Mouse (Mus musculus) forelimb bud, embryonic 11.5 days (tissue): Measurements from ENCODE around the gene Npb.

Experiments used
- DNase-seq: peaks from one replicate; pipeline ENCODE4 v3.0.0-alpha.2; 2012; ENCODE audit warnings: low read depth, low spot score

Gene Npb

GRCm38 (mm10) chr11:120613976-120614375, 5.7 kb downstream of the Npb start:
- no peak for DNase-seq

DNA sequence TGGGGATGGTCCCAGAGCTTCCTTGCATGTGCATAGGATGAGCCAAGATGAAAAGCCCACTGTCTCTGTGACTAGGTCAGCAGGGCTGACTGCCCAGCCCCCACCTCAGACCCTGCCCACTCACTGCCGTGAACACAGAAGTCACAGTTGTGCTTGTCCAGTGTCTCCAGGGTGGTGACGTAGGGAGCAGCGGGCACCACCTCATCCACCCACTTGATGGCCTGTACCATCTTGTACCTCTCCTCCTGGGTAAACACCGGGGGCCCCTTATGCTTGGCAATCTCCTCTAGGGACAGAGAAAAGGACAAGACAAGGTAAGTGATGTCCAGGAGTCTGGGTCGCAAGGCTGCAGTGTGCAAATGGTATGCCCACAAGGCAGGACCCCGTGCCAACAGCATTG, 6.9 kb downstream of the Npb start:
- no peak for DNase-seq

DNA sequence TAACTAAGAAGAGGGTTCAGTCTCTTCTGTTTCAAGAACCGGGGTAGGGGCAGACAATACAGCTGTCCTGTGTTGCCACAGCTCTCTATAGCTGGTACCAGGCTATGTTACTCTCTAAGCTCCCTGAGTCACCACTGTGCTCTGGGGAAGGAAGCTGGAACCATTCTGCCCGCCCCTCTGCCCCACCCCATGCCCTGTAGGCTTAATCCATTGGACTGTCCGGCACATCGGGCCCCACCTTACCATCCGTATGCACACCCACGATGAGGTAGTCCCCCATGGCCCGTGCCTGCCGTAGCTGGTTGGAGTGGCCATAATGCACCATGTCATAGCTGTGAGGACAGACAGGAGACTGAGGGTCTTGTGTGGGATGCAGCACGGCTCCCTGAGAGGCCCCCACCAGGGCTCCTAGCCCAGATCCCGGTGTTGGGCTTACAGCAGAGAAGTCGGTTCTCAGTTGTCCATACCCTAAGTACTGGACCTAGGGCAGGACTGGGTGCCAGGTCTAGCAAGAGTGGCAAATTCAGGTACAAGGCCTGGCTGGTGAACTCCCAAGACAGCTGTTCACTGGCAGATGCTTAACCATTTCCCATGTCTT, 7.4 kb downstream of the Npb start:
- no peak for DNase-seq

DNA sequence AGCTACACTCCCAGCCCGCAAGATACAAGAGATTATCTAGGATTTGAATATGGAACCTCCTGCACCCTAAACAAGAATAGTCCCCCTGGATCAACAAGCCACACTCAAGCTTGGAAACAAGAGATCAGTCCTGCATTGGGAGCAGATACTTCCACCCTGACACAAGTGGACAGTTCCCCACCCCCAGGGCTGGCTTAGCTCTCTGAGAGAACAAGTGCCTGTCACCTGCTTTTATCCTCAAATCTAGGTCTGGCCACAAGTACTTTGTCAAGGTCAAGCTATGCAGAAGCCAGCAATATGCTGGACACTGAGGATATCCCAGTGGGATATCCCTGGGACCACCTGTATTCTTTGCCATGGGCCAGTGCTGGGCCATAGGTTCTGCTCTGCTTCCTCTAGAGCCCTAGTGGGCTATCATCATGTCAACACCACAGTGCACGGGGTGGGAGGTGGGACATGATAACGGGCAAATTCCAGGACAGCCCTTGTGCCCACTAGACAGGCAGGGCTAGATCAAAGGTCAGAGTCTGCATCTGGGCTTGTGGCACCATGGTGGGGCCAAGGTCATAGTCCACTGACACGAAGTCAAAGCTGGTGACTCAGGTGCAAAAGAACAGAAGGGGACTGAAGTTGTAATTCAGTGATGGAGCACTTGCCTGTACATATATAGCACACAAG, 8.5 kb downstream of the Npb start:
- DNase-seq = no peak

- DNase-seq = peak; percentile 89
Observed at GRCm38 (mm10) chr11:120617519-120618112, 9.3 kb downstream of the Npb start, which contains the start of gene Pcyt2. Pcyt2 (minus strand) TSS chr11:120617936.

- no peak for DNase-seq
Observed at GRCm38 (mm10) chr11:120618619-120619535, 10.6 kb downstream of the Npb start.

- DNase-seq = no peak
Observed at GRCm38 (mm10) chr11:120620195-120620594, 11.9 kb downstream of the Npb start.

- DNase-seq = no peak
Observed at GRCm38 (mm10) chr11:120622805-120623204, 14.5 kb downstream of the Npb start.

- DNase-seq = peak; percentile 39
Observed at GRCm38 (mm10) chr11:120623961-120624679, 15.8 kb downstream of the Npb start.

DNA sequence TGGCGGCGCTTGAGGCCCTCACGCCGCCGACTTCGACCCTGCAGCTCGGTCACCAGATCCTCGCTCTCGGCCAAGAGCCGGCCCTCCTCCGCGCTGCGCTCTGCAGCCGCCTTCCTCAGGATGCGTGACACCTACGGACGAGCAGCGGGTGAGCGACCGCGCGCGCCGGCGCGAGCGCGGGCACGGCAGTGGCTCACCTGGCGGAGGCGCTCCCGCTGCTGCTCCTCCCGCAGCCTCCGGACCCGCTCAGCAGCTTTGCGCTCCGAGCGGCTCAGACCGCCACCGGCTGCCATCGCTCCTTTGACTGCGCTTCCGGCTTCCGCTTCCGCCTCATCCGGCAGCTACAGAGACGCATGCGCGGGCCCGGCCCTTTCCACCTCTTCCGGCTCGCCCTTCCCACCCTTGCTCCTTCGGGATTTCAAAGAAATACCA, 16.4 kb downstream of the Npb start:
- DNase-seq = peak; percentile 78

DNA sequence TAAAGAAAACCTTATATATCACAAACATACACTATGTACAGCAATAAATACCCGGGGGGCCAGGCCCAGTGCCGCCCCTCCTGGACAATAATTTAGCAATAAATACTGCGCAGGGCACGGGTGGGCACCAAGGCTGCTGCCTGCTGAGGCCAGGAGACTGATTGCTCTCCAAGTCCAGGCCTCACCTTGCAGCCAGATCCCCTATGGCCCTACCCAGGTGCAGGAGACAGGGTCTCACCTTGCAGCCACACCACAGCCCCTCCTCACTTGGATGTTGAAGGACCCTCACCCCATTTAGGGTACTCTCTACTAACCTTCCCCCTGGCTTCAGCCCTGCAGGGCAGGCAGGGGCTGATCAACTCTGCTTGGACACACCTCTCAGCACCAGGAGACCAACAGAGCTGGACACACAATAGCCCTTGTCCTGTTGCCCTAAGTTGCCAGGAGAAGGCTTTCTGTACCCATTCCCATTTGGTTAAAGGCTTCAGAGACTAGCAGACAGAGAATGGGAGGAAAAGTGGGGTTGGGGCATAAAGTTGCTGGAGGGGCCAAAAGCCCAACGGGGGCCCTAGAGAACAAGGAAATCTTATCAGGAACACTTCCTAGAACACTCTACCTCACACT, 17.0 kb downstream of the Npb start, which contains the start of gene Sirt7:
Sirt7 (minus strand) TSS at position 89 of the 624 bp plus-strand sequence.
- DNase-seq = no peak

DNA sequence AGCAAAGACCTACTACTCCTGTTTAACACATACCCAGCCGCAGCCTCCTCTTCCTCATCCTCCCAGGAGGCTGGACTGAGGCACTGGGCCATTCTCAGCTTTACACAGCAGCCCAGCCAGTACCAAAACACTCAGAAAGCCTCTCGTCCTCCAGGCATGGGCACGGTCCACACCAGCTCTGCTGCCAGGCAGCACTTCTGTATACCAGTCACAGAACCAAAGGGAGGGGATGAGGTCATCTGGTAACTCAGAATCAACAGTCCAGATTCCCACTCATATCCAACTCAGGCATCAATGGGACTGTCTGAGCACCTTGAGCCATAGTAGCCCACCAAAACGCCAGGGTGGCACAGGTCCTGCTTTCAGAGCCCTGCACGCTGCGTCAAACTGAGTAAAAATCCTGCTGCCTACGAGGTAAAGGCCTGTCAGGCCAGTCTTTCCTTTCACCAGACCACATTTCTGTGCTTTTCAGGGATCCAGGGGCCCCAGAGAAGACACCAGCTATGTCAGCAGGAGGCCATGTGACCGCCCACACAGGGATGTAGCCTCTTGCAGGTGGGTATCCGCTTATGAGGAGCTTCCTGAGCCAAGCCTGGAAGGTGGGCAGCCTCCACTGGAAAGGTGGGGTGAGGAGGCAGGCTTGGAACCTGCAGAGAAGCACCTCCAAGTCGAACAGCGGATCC, 18.6 kb downstream of the Npb start:
- no peak for DNase-seq

DNA sequence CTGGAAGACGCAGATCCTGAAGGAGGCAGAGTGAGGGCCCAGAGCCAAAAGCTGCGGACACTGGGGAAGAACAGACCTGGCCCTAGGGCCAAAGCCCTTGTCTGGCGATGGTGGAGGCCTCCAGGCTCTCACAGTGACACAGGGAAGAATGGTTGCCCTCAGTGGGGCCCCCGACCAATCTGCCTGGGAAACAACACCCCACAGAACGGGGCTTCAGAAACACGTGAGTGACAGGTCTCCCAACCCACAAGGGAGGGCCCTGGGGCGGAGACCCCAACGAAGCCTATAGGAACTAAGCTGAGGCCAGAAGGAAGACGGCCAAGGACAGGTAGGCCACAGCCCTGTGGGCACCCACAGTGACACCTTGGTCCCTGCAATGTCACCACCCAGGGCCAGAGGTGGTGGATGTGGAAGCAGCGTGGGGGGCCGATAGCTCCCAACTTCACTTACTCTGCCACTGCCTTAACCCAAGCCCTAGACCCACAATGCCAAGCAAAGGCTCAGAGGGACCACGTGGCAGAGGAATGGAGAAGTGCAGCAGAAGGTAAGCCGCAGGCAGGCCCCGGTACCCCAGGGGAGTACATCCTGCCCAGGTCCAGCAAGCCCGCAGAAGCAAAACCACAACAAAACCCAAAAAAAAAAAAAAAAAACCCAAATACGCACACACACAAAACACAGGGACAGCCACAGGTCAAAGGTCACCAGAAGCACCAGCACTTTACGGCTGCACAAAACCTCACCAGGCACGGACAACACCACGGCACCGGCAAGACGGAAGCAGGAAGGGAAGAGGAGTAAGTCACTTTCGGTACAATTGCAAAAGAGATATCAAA, 19.4 kb downstream of the Npb start:
- DNase-seq = no peak

DNA sequence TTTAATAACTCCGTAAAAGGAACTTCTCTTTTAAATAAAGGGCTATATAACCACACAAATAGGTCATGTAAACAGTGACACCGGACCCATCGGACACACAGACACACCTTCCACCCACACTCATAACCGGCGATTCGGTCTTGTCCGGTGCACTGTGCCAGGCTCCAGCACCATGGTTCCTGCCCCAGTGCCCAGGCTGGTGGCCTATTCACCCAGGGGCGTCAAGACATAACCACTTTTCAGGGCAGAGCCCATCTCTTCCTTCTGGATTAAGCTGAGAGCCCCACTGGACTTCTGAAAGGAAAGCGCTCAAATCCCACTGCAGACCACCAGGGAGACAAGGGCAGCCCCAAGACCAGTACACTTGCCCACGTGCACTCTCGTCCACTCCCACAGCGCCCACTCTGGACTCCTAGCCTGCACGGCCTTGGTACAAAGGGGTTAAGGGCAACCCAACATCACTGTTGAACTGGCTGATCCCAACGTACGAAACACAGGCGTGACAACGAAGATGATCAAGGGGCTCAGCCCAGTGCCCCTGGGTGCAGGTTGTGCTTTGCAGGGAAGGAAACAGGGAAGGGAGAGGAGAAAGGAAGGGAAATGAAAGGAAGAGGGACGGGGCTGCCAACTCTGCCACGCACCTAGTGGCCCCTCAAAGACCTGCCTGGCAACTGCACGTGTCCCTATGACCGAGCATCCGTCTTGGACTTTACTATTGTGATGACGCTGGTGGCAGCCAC, 20.5 kb downstream of the Npb start:
- no peak for DNase-seq

DNA sequence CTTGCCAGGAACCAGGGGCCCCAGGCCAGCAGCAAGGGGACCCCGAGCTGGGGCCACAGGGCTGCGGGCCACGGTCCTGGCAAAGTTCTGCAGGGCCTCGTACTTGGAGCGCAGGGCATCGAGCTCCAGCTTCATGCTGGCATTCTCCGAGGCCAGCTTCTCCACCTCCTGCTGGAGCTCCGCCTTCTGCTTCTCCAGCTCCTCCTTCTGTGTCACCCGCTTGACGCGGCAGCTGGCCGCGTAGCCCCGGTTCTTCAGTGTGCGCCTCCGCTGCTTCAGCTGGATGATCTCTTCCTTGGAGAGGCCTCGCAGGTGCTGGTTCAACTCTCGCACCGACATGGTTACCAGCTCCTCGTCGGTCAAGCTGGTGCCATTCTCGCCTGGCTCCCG, 21.1 kb downstream of the Npb start:
- DNase-seq = no peak

DNA sequence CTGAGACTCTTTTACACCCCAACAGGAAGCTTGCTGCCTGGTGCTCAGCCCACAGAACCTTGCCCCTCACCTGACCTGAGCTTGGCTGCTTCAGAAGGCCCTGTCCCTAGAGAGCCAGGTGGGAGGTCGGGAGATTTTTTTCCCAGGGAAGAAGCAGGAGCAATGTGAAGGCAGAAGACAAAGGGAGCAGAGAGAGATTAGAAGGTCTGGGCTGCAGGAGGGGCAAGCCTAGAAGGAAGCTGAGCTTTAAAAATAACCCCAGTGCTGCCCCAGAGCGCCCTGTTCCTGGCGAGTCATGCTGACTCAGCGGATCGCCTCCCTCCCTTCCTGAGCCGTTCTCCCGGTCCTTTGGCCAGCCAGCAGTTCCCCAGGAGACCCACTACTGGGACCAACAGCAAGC, 21.6 kb downstream of the Npb start:
- DNase-seq = no peak

GRCm38 (mm10) chr11:120630401-120630871, 22.2 kb downstream of the Npb start:
- DNase-seq = no peak
